Mouse (Mus musculus): Measurements from ENCODE around the gene Macrod2.

DNA sequence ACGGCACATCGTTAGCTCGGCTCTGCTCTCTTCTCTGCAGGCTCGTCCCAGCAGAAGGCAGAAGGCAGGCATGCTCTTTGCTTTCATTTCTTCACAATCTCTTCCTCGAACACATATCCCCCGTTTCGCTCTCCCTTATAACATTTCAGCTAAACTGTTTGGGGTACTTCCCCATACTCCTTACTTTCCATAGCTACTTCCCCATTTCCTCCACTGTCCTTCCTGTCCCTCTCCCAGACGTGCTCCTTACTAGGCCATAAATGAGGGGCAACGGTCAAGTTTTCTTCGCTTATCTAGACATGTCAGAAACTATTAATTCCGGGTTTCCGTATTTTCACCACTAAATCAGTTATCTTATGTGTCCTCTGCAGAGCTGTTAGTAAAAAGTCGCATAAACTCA is 383.1 kb downstream of the Macrod2 start:
- TF ChIP-seq EP300 (IDR thresholded peaks at IDR 0.05) = no peak
- TF ChIP-seq CTCF (IDR thresholded peaks at IDR 0.05) = no peak

All from lung, postnatal 0 days (tissue).